Mouse (Mus musculus): ENCODE results near the gene Gucd1. TPM values are rescaled to one million over a fixed set of nuclear protein-coding genes. Genes with fewer than 3 reads are reported as not detected.
A peak's percentile ranks its signal among the peaks of the same experiment; 100 is the strongest.

Gene Gucd1
- polyA plus RNA-seq, 1 experiment from 2014 or later, result 32.1 TPM

- WGBS, result 90% methylated on average over 3 of the region's 3 CpGs
- H3K27me3 ChIP-seq (ENCODE audit: low read depth, poor library complexity, severe bottlenecking), result no peaks in the 10 kb centered on the region
- H3K36me3 ChIP-seq, result no peaks in the 10 kb centered on the region
- no peak for DNase-seq (ENCODE audit: low spot score)
- peaks cover 26% of the 10 kb centered on the region for H3K4me1 ChIP-seq
- H3K4me3 ChIP-seq, result no peak overlapping the region
- no peaks in the 10 kb centered on the region for H3K9me3 ChIP-seq (replicated peaks)
- no peak overlapping the region for H3K27ac ChIP-seq (replicated peaks)
Observed at GRCm38 (mm10) chr10:75326553-75326952, 191.2 kb downstream of the Gucd1 start.

GRCm38 (mm10) chr10:75325821-75326220 is 192.0 kb downstream of the Gucd1 start:
- peaks cover 26% of the 10 kb centered on the region for H3K4me1 ChIP-seq
- no peak overlapping the region for H3K4me3 ChIP-seq
- WGBS, result 94% methylated on average over 23 of the region's 23 CpGs
- no peaks in the 10 kb centered on the region for H3K27me3 ChIP-seq (ENCODE audit: low read depth, poor library complexity, severe bottlenecking)
- DNase-seq (ENCODE audit: low spot score), result no peak
- H3K9me3 ChIP-seq (replicated peaks), result no peaks in the 10 kb centered on the region
- H3K36me3 ChIP-seq, result no peaks in the 10 kb centered on the region
- H3K27ac ChIP-seq (replicated peaks), result no peak overlapping the region

- H3K4me1 ChIP-seq, result peaks cover 26% of the 10 kb centered on the region
- no peak overlapping the region for H3K4me3 ChIP-seq
- H3K27ac ChIP-seq (replicated peaks), result no peak overlapping the region
- H3K27me3 ChIP-seq (ENCODE audit: low read depth, poor library complexity, severe bottlenecking), result peaks cover 3% of the 10 kb centered on the region
- no peaks in the 10 kb centered on the region for H3K36me3 ChIP-seq
- DNase-seq (ENCODE audit: low spot score), result no peak
- H3K9me3 ChIP-seq (replicated peaks), result no peaks in the 10 kb centered on the region
- WGBS, result 77% methylated on average over 10 of the region's 10 CpGs
Observed at GRCm38 (mm10) chr10:75324391-75324790, 193.4 kb downstream of the Gucd1 start.

GRCm38 (mm10) chr10:75323986-75324385 is 193.8 kb downstream of the Gucd1 start:
- no peak for DNase-seq (ENCODE audit: low spot score)
- Histone ChIP-seq H3K27ac (replicated peaks) (no peak overlapping the region), H3K9me3 (replicated peaks) (no peaks in the 10 kb centered on the region), H3K4me1 (peaks cover 26% of the 10 kb centered on the region), H3K27me3 (ENCODE audit: low read depth, poor library complexity, severe bottlenecking) (peaks cover 7% of the 10 kb centered on the region), H3K36me3 (no peaks in the 10 kb centered on the region), H3K4me3 (no peak overlapping the region)
- 86% methylated on average over 8 of the region's 8 CpGs for WGBS

- 57% methylated on average over 6 of the region's 6 CpGs for whole genome bisulfite sequencing
- Histone ChIP-seq H3K4me3 (no peak overlapping the region), H3K27ac (replicated peaks) (peak overlapping the region; percentile 17; the same call in 1 of the 2 replicates), H3K36me3 (no peaks in the 10 kb centered on the region), H3K27me3 (ENCODE audit: low read depth, poor library complexity, severe bottlenecking) (peaks cover 17% of the 10 kb centered on the region), H3K9me3 (replicated peaks) (no peaks in the 10 kb centered on the region), H3K4me1 (peaks cover 17% of the 10 kb centered on the region)
- no peak for DNase-seq (ENCODE audit: low spot score)
Observed at GRCm38 (mm10) chr10:75322966-75323365, 194.8 kb downstream of the Gucd1 start.

- Histone ChIP-seq H3K4me1 (peaks cover 22% of the 10 kb centered on the region), H3K36me3 (no peaks in the 10 kb centered on the region), H3K27me3 (ENCODE audit: low read depth, poor library complexity, severe bottlenecking) (peaks cover 44% of the 10 kb centered on the region), H3K27ac (replicated peaks) (no peak overlapping the region), H3K4me3 (no peak overlapping the region), H3K9me3 (replicated peaks) (no peaks in the 10 kb centered on the region)
- 80% methylated on average over 4 of the region's 4 CpGs for WGBS
- no peak for DNase-seq (ENCODE audit: low spot score)
Observed at GRCm38 (mm10) chr10:75320321-75320720, 197.5 kb downstream of the Gucd1 start.

GRCm38 (mm10) chr10:75318206-75318605 is 199.6 kb downstream of the Gucd1 start:
- H3K4me3 ChIP-seq, result 0 out of 2 replicates have a peak overlapping the region, but pooled peaks have one; percentile 57

GRCm38 (mm10) chr10:75316908-75317761 is 200.6 kb downstream of the Gucd1 start:
- Histone ChIP-seq H3K4me1 (peaks cover 19% of the 10 kb centered on the region), H3K36me3 (peaks cover 10% of the 10 kb centered on the region), H3K4me3 (peak overlapping the region; percentile 57), H3K27me3 (ENCODE audit: low read depth, poor library complexity, severe bottlenecking) (peaks cover 46% of the 10 kb centered on the region), H3K9me3 (replicated peaks) (no peaks in the 10 kb centered on the region), H3K27ac (replicated peaks) (peak overlapping the region; percentile 68)
- peak; percentile 70 for DNase-seq (ENCODE audit: low spot score)
- 1% methylated on average over 81 of the region's 81 CpGs for WGBS

More at GRCm38 (mm10) chr10:75318206-75318605, 199.6 kb downstream of the Gucd1 start:
- no peak for DNase-seq (ENCODE audit: low spot score)
- H3K27ac ChIP-seq (replicated peaks), result no peak overlapping the region
- H3K27me3 ChIP-seq (ENCODE audit: low read depth, poor library complexity, severe bottlenecking), result peaks cover 46% of the 10 kb centered on the region
- H3K36me3 ChIP-seq, result peaks cover under 1% of the 10 kb centered on the region; the same call in 1 of the 2 replicates
- no peaks in the 10 kb centered on the region for H3K9me3 ChIP-seq (replicated peaks)
- peaks cover 26% of the 10 kb centered on the region for H3K4me1 ChIP-seq
- 86% methylated on average over 6 of the region's 6 CpGs for WGBS

- Histone ChIP-seq H3K4me1 (peaks cover 19% of the 10 kb centered on the region), H3K27me3 (ENCODE audit: low read depth, poor library complexity, severe bottlenecking) (peaks cover 46% of the 10 kb centered on the region), H3K4me3 (peak within 1 kb of the TSS; percentile 57), H3K9me3 (replicated peaks) (no peaks in the 10 kb centered on the region), H3K36me3 (peaks cover 15% of the 10 kb centered on the region), H3K27ac (replicated peaks) (peak within 1 kb of the TSS; percentile 68)
- DNase-seq (ENCODE audit: low spot score), result no peak
- 0% methylated on average over 4 of the region's 4 CpGs for WGBS
Observed at GRCm38 (mm10) chr10:75316872-75316907, 201.1 kb downstream of the Gucd1 start, which contains the start of gene Adora2a. Gene Adora2a (plus strand): TSS chr10:75316877.

GRCm38 (mm10) chr10:75316472-75316871 is 201.3 kb downstream of the Gucd1 start:
- no peak for DNase-seq (ENCODE audit: low spot score)
- H3K4me3 ChIP-seq, result peak overlapping the region; percentile 57
- peak overlapping the region; percentile 68 for H3K27ac ChIP-seq (replicated peaks)
- no peaks in the 10 kb centered on the region for H3K9me3 ChIP-seq (replicated peaks)
- H3K36me3 ChIP-seq, result peaks cover 17% of the 10 kb centered on the region
- WGBS, result 7% methylated on average over 9 of the region's 9 CpGs
- peaks cover 19% of the 10 kb centered on the region for H3K4me1 ChIP-seq
- H3K27me3 ChIP-seq (ENCODE audit: low read depth, poor library complexity, severe bottlenecking), result peaks cover 46% of the 10 kb centered on the region

GRCm38 (mm10) chr10:75315756-75316155 is 202.0 kb downstream of the Gucd1 start:
- H3K9me3 ChIP-seq (replicated peaks), result no peaks in the 10 kb centered on the region
- peaks cover 24% of the 10 kb centered on the region for H3K36me3 ChIP-seq
- no peak overlapping the region for H3K4me3 ChIP-seq
- no peak overlapping the region for H3K27ac ChIP-seq (replicated peaks)
- 84% methylated on average over 8 of the region's 8 CpGs for WGBS
- peaks cover 19% of the 10 kb centered on the region for H3K4me1 ChIP-seq
- peaks cover 46% of the 10 kb centered on the region for H3K27me3 ChIP-seq (ENCODE audit: low read depth, poor library complexity, severe bottlenecking)
- DNase-seq (ENCODE audit: low spot score), result no peak

- Histone ChIP-seq H3K9me3 (replicated peaks) (no peaks in the 10 kb centered on the region), H3K27ac (replicated peaks) (no peak overlapping the region), H3K27me3 (ENCODE audit: low read depth, poor library complexity, severe bottlenecking) (peaks cover 43% of the 10 kb centered on the region), H3K4me3 (no peak overlapping the region), H3K36me3 (peaks cover 38% of the 10 kb centered on the region), H3K4me1 (peaks cover 19% of the 10 kb centered on the region)
- 82% methylated on average over 6 of the region's 6 CpGs for WGBS
- no peak for DNase-seq (ENCODE audit: low spot score)
Observed at GRCm38 (mm10) chr10:75314190-75314980, 203.4 kb downstream of the Gucd1 start.

- H3K9me3 ChIP-seq (replicated peaks), result no peaks in the 10 kb centered on the region
- H3K27me3 ChIP-seq (ENCODE audit: low read depth, poor library complexity, severe bottlenecking), result peaks cover 23% of the 10 kb centered on the region
- DNase-seq (ENCODE audit: low spot score), result no peak
- H3K4me1 ChIP-seq, result peaks cover 15% of the 10 kb centered on the region
- no peak overlapping the region for H3K4me3 ChIP-seq
- 83% methylated on average over 7 of the region's 7 CpGs for whole genome bisulfite sequencing
- H3K27ac ChIP-seq (replicated peaks), result no peak overlapping the region
- H3K36me3 ChIP-seq, result peaks cover 58% of the 10 kb centered on the region
Observed at GRCm38 (mm10) chr10:75312361-75312760, 205.4 kb downstream of the Gucd1 start.
